ENCODE assay signal across 16 mouse cellular contexts in genomic region chr7:133684110-133684509, GRCm38 (mm10). TPM values are rescaled to one million over a fixed set of nuclear protein-coding genes. Genes with fewer than 3 reads are reported as not detected.
DNase-seq lines count a peak whose midpoint lies in the region; TF ChIP-seq lines count a peak whose summit lies in the region.
"Had no signal": no experiment of that assay in that cellular context is flagged by ENCODE, and none has a peak within 500 bp of the region (broad histone marks: within the 10 kb centered on the region; RNA-seq: fewer than 3 reads in every experiment).

No protein-coding gene starts in this region.

- WGBS in cerebellum, adult 2 months, result 88% methylated on average over 5 of the region's 5 CpGs

- no peak overlapping the region for H3K27ac ChIP-seq in cerebellum, adult 2 months (ENCODE audit: insufficient read depth, low read length)
- no peak overlapping the region for H3K27ac ChIP-seq in left cerebral cortex, adult 2 months
- H3K27ac ChIP-seq in embryonic fibroblast, embryonic 13.5 days (ENCODE audit: insufficient read depth, low read length), result no peak overlapping the region

- no peak overlapping the region for H3K4me3 ChIP-seq in cerebellum, adult 2 months (replicated peaks; ENCODE audit: insufficient read depth, low read depth, low read length)
- H3K4me3 ChIP-seq in left cerebral cortex, adult 2 months, result no peak overlapping the region
- no peak overlapping the region for H3K4me3 ChIP-seq in embryonic fibroblast, embryonic 13.5 days (ENCODE audit: insufficient read depth, low read length)

- peak; percentile 35; the same call in 1 of the 2 replicates for TF ChIP-seq CTCF in cerebellum, adult 2 months (IDR thresholded peaks at IDR 0.05; ENCODE audit: borderline replicate concordance, insufficient read depth, low read depth, low read length)
- TF ChIP-seq CTCF in left cerebral cortex, adult 2 months (IDR thresholded peaks at IDR 0.05), result peak; percentile 42
- TF ChIP-seq CTCF in embryonic fibroblast, embryonic 13.5 days (IDR thresholded peaks at IDR 0.05; ENCODE audit: borderline replicate concordance, insufficient read depth, low read length), result peak; percentile 26; the same call in 1 of the 2 replicates

- no peak for TF ChIP-seq POLR2A in cerebellum, adult 2 months (IDR thresholded peaks at IDR 0.05; ENCODE audit: borderline replicate concordance, insufficient read depth, low read length)
- TF ChIP-seq POLR2A in embryonic fibroblast, embryonic 13.5 days (IDR thresholded peaks at IDR 0.05; ENCODE audit: low read depth, low read length), result no peak

- no peaks in the 10 kb centered on the region for H3K27me3 ChIP-seq in cerebellum, adult 2 months (ENCODE audit: control insufficient read depth, insufficient read depth, low read length)

- intact Hi-C loops in left cerebral cortex, adult 2 months (cut with DNase I), result no loop called here
- intact Hi-C loops in left cerebral cortex, postnatal 14 days (cut with DNase I), result no loop called here

- no peak for DNase-seq in cerebellum, adult 2 months
- DNase-seq in cerebellum, postnatal 14 days, result no peak
- no peak for DNase-seq in left cerebral cortex, adult 2 months (ENCODE audit: extremely low spot score in 1 of 2, low spot score in 2 of 2)
- no peak for DNase-seq in left cerebral cortex, adult 8-10 months (ENCODE audit: low spot score in 2 of 2)
- peak; percentile 12 to 17 for DNase-seq in B cell, adult 2 months
- no peak for DNase-seq in adrenal gland, postnatal 10 days
- no peak for DNase-seq in left cerebral cortex, postnatal 14 days (ENCODE audit: low spot score in 2 of 2)
- DNase-seq: cerebellum, adult 8-10 months; kidney, adult 18-20 months; layer of hippocampus, postnatal 36 days; lung, adult 18-20 months; midbrain, embryonic 14.5 days had no signal

- H3K4me1 ChIP-seq in cerebellum, adult 2 months (ENCODE audit: control insufficient read depth, insufficient read depth, low read length), result peaks cover 12% of the 10 kb centered on the region
- H3K4me1 ChIP-seq in embryonic fibroblast, embryonic 13.5 days (ENCODE audit: control insufficient read depth, insufficient read depth, low read length), result no peaks in the 10 kb centered on the region

RNA-seq across cellular contexts. Expression of gene Mmp21, which starts 4.2 kb away (rescaled TPM):
- 0.05 TPM in 1 of 2 replicates, not detected in the other for polyA plus RNA-seq in cerebellum, adult 2 months (2012; rRNA removed)
- total RNA-seq in left cerebral cortex, adult 2 months (2021), result under 1 TPM in 1 of 2 experiments, not detected in 1; 0.16 TPM
- total RNA-seq in left cerebral cortex, adult 8-10 months (2022), result under 1 TPM in 1 of 4 experiments, not detected in 3; 0.13 TPM
- not detected in 2 replicates for polyA plus RNA-seq in embryonic fibroblast, embryonic 13.5 days (2011; ENCODE audit: insufficient read length, low read depth, missing spikeins)
- total RNA-seq in adrenal gland, postnatal 10 days (2021), result not detected
- total RNA-seq in left cerebral cortex, postnatal 14 days (2021), result not detected
- polyA plus RNA-seq: C2C12; heart, embryonic 14.5 days; urinary bladder, adult 2 months had no signal

RNA-seq across cellular contexts. Expression of gene Bccip, which starts 25.0 kb away (rescaled TPM):
- polyA plus RNA-seq in cerebellum, adult 2 months (2012; rRNA removed), result 104 and 111 TPM in 2 replicates
- 10 to 100 TPM; 66.7 to 73.4 TPM for total RNA-seq in left cerebral cortex, adult 2 months (2021)
- total RNA-seq in left cerebral cortex, adult 8-10 months (2022), result 10 to 100 TPM; 63.4 to 69.4 (median 68.0) TPM
- polyA plus RNA-seq in embryonic fibroblast, embryonic 13.5 days (2011; ENCODE audit: insufficient read length, low read depth, missing spikeins), result 86.5 and 100 TPM in 2 replicates
- total RNA-seq in adrenal gland, postnatal 10 days (2021), result 10 to 100 TPM; 62.3 to 66.8 TPM
- total RNA-seq in left cerebral cortex, postnatal 14 days (2021), result 10 to 100 TPM; 53.9 to 62.5 TPM

RNA-seq across cellular contexts. Expression of gene Uros, which starts 25.8 kb away (rescaled TPM):
- polyA plus RNA-seq in cerebellum, adult 2 months (2012; rRNA removed), result 34.7 and 35.1 TPM in 2 replicates
- total RNA-seq in left cerebral cortex, adult 2 months (2021), result 10 to 100 TPM; 19.1 to 21.3 TPM
- 10 to 100 TPM; 15.3 to 22.4 (median 20.1) TPM for total RNA-seq in left cerebral cortex, adult 8-10 months (2022)
- polyA plus RNA-seq in embryonic fibroblast, embryonic 13.5 days (2011; ENCODE audit: insufficient read length, low read depth, missing spikeins), result 15.9 and 19.4 TPM in 2 replicates
- total RNA-seq in adrenal gland, postnatal 10 days (2021), result 10 to 100 TPM; 10.2 to 16.3 TPM
- 10 to 100 TPM; 21.3 to 21.7 TPM for total RNA-seq in left cerebral cortex, postnatal 14 days (2021)

RNA-seq across cellular contexts. Expression of gene Edrf1, which starts 46.8 kb away (rescaled TPM):
- polyA plus RNA-seq in cerebellum, adult 2 months (2012; rRNA removed), result 26.3 and 28.3 TPM in 2 replicates
- total RNA-seq in left cerebral cortex, adult 2 months (2021), result 10 to 100 TPM; 22.7 to 26.6 TPM
- total RNA-seq in left cerebral cortex, adult 8-10 months (2022), result 10 to 100 TPM; 22.1 to 24.3 (median 22.8) TPM
- polyA plus RNA-seq in embryonic fibroblast, embryonic 13.5 days (2011; ENCODE audit: insufficient read length, low read depth, missing spikeins), result 13.3 and 16.6 TPM in 2 replicates
- total RNA-seq in adrenal gland, postnatal 10 days (2021), result 10 to 100 TPM; 15.7 to 18.9 TPM
- 10 to 100 TPM; 21.7 to 26.5 TPM for total RNA-seq in left cerebral cortex, postnatal 14 days (2021)

Comparison
In these comparisons a context has a peak if more than half of its experiments do, and no peak if none do; other contexts are left out.
1. DNase-seq: peak in B cell, adult 2 months (2 of 2); none in cerebellum, adult 2 months (0 of 2), cerebellum, postnatal 14 days (0 of 2), left cerebral cortex, adult 2 months (0 of 2), left cerebral cortex, adult 8-10 months (0 of 2), adrenal gland, postnatal 10 days (single experiment) and left cerebral cortex, postnatal 14 days (0 of 2).
2. Peak in every context shown above with its lines, with median percentiles within 50 percentile points of each other: CTCF ChIP-seq.